ENCODE assay signal across 9 mouse cellular contexts in genomic region chr6:88140264-88140663, GRCm38 (mm10). TPM values are rescaled to one million over a fixed set of nuclear protein-coding genes. Genes with fewer than 3 reads are reported as not detected.
DNase-seq lines count a peak whose midpoint lies in the region; ATAC-seq lines count a peak whose summit lies in the region.
"Had no signal": no experiment of that assay in that cellular context is flagged by ENCODE, and none has a peak within 500 bp of the region (broad histone marks: within the 10 kb centered on the region; RNA-seq: fewer than 3 reads in every experiment).

No protein-coding gene starts in this region.

- DNase-seq in gastrocnemius, adult 18-20 months (ENCODE audit: low spot score): peak; percentile 46
- peak; percentile 80 to 87 for DNase-seq in layer of hippocampus, postnatal 10 days (ENCODE audit: low spot score in 2 of 2)
- peak; percentile 67 to 85 for DNase-seq in lung, postnatal 4 days
- no peak for DNase-seq in thymus, postnatal 10 days (ENCODE audit: low spot score in 2 of 2)
- DNase-seq in T-cell, adult 2 months (ENCODE audit: low spot score): no peak
- no peak for DNase-seq in MN1 (ENCODE audit: low spot score)

- H3K27me3 ChIP-seq in hindbrain, embryonic 16.5 days (replicated peaks; ENCODE audit: control insufficient read depth, insufficient read depth, low read length): no peaks in the 10 kb centered on the region
- peaks cover 6% of the 10 kb centered on the region; the same call in 1 of the 2 replicates for H3K27me3 ChIP-seq in hindbrain, embryonic 12.5 days

- H3K4me1 ChIP-seq in hindbrain, embryonic 16.5 days (ENCODE audit: control insufficient read depth, insufficient read depth, low read depth, low read length): peaks cover 4% of the 10 kb centered on the region; the same call in 1 of the 2 replicates
- H3K4me1 ChIP-seq in hindbrain, embryonic 12.5 days: peaks cover 12% of the 10 kb centered on the region; the same call in 1 of the 2 replicates

- no peak overlapping the region for H3K9ac ChIP-seq in hindbrain, embryonic 16.5 days (ENCODE audit: low read depth, low read length)
- no peak overlapping the region for H3K9ac ChIP-seq in hindbrain, embryonic 12.5 days

- no peak overlapping the region for H3K4me3 ChIP-seq in hindbrain, embryonic 16.5 days (ENCODE audit: low read length)
- H3K4me3 ChIP-seq in hindbrain, embryonic 12.5 days: no peak overlapping the region

- H3K4me2 ChIP-seq in hindbrain, embryonic 16.5 days (ENCODE audit: low read length): no peak overlapping the region
- H3K4me2 ChIP-seq in hindbrain, embryonic 12.5 days (replicated peaks): no peak overlapping the region

- H3K9me3 ChIP-seq in hindbrain, embryonic 16.5 days (ENCODE audit: control insufficient read depth, low read length): no peaks in the 10 kb centered on the region
- no peaks in the 10 kb centered on the region for H3K9me3 ChIP-seq in hindbrain, embryonic 12.5 days (replicated peaks)

- H3K27ac ChIP-seq in hindbrain, embryonic 16.5 days (ENCODE audit: low read depth, low read length): no peak overlapping the region
- no peak overlapping the region for H3K27ac ChIP-seq in hindbrain, embryonic 12.5 days

- 59% methylated on average over 8 of the region's 8 CpGs for WGBS in hindbrain, embryonic 16.5 days
- WGBS in hindbrain, embryonic 12.5 days: 69% methylated on average over 8 of the region's 8 CpGs

- H3K36me3 ChIP-seq in hindbrain, embryonic 16.5 days (ENCODE audit: control insufficient read depth, insufficient read depth, low read length): no peaks in the 10 kb centered on the region
- no peaks in the 10 kb centered on the region for H3K36me3 ChIP-seq in hindbrain, embryonic 12.5 days
- H3K36me3 ChIP-seq: G1E had no signal

- peak; percentile 81 for ATAC-seq in hindbrain, embryonic 16.5 days
- no peak for ATAC-seq in hindbrain, embryonic 12.5 days (ENCODE audit: low FRiP score)

RNA-seq across cellular contexts. Expression of gene Gata2, which starts 53.4 kb away (rescaled TPM):
- 14.1 and 18.0 TPM in 2 replicates for polyA plus RNA-seq in hindbrain, embryonic 16.5 days (2015; fragmentation: Nextera tagmentation; extraction: Ambion mirVana)
- 29.4 and 43.6 TPM in 2 replicates for polyA plus RNA-seq in hindbrain, embryonic 12.5 days (2016; fragmentation: Nextera tagmentation; extraction: Ambion mirVana)
- 1 to 10 TPM; 5.7 to 6.6 TPM for total RNA-seq in gastrocnemius, adult 18-20 months (2021)
- total RNA-seq in layer of hippocampus, postnatal 10 days (2021): 1 to 10 TPM; 4.6 to 5.9 TPM

RNA-seq across cellular contexts. Expression of gene Rpn1, which starts 56.0 kb away (rescaled TPM):
- polyA plus RNA-seq in hindbrain, embryonic 16.5 days (2015; fragmentation: Nextera tagmentation; extraction: Ambion mirVana): 325 and 351 TPM in 2 replicates
- polyA plus RNA-seq in hindbrain, embryonic 12.5 days (2016; fragmentation: Nextera tagmentation; extraction: Ambion mirVana): 278 and 284 TPM in 2 replicates
- 10 to 100 TPM; 79.2 to 85.8 TPM for total RNA-seq in gastrocnemius, adult 18-20 months (2021)
- 100 to 1,000 TPM; 168 to 180 TPM for total RNA-seq in layer of hippocampus, postnatal 10 days (2021)

Comparison
In these comparisons a context has a peak if more than half of its experiments do, and no peak if none do; other contexts are left out.
1. DNase-seq: peak in gastrocnemius, adult 18-20 months (single experiment), layer of hippocampus, postnatal 10 days (2 of 2) and lung, postnatal 4 days (2 of 2); none in thymus, postnatal 10 days (0 of 2), T-cell, adult 2 months (single experiment) and MN1 (single experiment).